Mouse (Mus musculus) cerebellum, adult 2 months (tissue): ENCODE measurements around the gene Creg2. TPM values are rescaled to one million over a fixed set of nuclear protein-coding genes. Genes with fewer than 3 reads are reported as not detected.

Source experiments
- DNase-seq, 2 experiments: peaks; one replicate each; pipeline ENCODE4 v3.0.0; 2021
- H3K27ac ChIP-seq: fragments of 200-500 bp; 2 replicates; pipeline ENCODE4 v1.5.1; 2012; ENCODE audit warnings: low read length, control low read depth, inconsistent platforms; ENCODE audit not compliant: insufficient read depth
- H3K27me3 ChIP-seq: fragments of 200-500 bp; 2 replicates; pipeline ENCODE4 v1.6.1; 2012; ENCODE audit warnings: inconsistent platforms, mild to moderate bottlenecking, low read length, moderate library complexity; ENCODE audit not compliant: control insufficient read depth, insufficient read depth
- H3K4me1 ChIP-seq: fragments of 200-500 bp; 2 replicates; pipeline ENCODE4 v1.6.1; 2011; ENCODE audit warnings: low read length; ENCODE audit not compliant: control insufficient read depth, insufficient read depth
- H3K4me3 ChIP-seq: fragments of 200-500 bp; replicated peaks from 2 replicates; pipeline ENCODE3; 2011; ENCODE audit warnings: mild to moderate bottlenecking, low read depth, low read length, control low read depth; ENCODE audit not compliant: insufficient read depth
- CTCF ChIP-seq: fragments of 200-500 bp; IDR thresholded peaks from 2 replicates; pipeline ENCODE4 v1.5.1; 2011; ENCODE audit warnings: low read depth, mild to moderate bottlenecking, control low read depth, low read length, moderate library complexity, borderline replicate concordance; ENCODE audit not compliant: insufficient read depth
- POLR2A ChIP-seq: fragments of 200-500 bp; IDR thresholded peaks from 2 replicates; pipeline ENCODE4 v1.6.1; 2011; ENCODE audit warnings: low read length, control low read depth, borderline replicate concordance; ENCODE audit not compliant: insufficient read depth
- WGBS: fragments of 180-500 bp; shearing (Covaris S2); methylation state at CpG from one replicate; pipeline ENCODE4 v1.1.7; 2018; 5-methylcytosine and 5-hydroxymethylcytosine counted together
- polyA plus RNA-seq: library from polyadenylated mRNA; depleted of rRNA; stranded (reverse); fragments of >200 nt; gene quantifications from 2 replicates; pipeline ENCODE4 v1.2.3, GENCODE M21; 2012; rRNA removed

Gene Creg2
- polyA plus RNA-seq: 6.0 and 8.2 TPM in 2 replicates

- WGBS: 33% methylated on average over 9 of the region's 9 CpGs
- H3K4me1 ChIP-seq: no peaks in the 10 kb centered on the region; the same call in 1 of the 2 replicates
- DNase-seq: no peak
These were observed at the start of gene Creg2 for GRCm38 (mm10) chr1:39651241-39651548. Gene Creg2 (minus strand): TSS chr1:39651474.

DNA sequence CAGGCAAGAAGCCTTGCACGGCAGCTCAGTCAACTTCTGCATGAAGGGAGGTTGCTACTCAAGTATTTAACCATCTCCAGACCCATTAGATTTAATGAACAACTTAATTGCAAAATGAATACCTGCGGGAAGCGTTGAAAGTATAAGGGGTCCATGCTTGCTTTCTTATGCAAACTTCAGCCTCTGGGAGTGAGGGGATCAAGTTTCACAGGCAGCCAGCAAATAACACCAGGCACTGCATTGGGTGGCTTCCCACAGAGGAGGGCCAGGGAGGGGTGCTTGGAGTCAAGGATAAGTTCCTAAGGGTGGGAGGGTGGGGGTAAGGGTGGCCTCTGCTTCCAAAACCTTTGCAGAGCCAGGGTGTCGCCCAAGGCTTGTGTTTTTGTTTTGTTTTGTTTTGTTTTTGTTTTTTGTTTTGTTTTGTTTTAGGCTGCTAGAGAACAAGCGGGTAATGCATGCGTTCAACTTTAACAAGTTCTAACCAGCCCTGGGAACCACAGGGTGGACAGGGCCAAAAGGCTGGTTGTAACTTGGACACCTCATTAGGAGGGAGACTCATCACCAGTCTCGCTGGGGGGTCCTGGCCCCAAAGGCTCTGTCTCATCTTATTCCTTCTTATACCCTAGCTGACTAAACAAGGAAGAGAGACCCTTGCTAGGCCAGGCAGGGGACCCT is 49.5 kb upstream of the Creg2 start:
- no peak for DNase-seq
- WGBS: 64% methylated on average over 7 of the region's 7 CpGs
- peaks cover 7% of the 10 kb centered on the region; the same call in 1 of the 2 replicates for H3K4me1 ChIP-seq
- H3K27ac ChIP-seq: no peak overlapping the region
- no peaks in the 10 kb centered on the region for H3K27me3 ChIP-seq
- H3K4me3 ChIP-seq: no peak overlapping the region
- no peak for TF ChIP-seq CTCF
- no peak for TF ChIP-seq POLR2A

More at GRCm38 (mm10) chr1:39651241-39651548, at the start of gene Creg2:
- no peaks in the 10 kb centered on the region for H3K27me3 ChIP-seq
- H3K4me3 ChIP-seq: peak within 1 kb of the TSS; percentile 69
- TF ChIP-seq POLR2A: no peak
- TF ChIP-seq CTCF: no peak
- no peak within 1 kb of the TSS for H3K27ac ChIP-seq

DNA sequence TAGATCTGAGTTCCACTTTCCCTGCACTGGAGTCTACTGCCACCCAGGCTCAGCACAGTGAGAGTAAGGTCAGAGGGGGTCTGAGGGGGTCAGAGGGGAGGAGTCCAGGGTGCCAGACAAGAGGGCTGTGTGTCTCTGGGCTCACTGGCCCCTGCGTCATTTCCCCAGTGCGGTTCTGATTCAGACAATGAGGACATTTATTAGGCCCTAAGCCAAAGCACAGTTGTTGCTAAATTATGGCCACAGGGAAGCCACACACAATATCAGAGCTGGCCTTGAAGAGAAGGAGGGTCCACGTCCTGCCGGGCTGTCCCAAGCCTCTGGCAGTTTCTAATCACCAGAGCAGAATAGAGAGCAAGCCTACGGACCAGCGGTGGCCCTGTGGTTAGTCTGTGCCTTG is 47.2 kb upstream of the Creg2 start:
- WGBS: 53% methylated on average over 6 of the region's 6 CpGs

GRCm38 (mm10) chr1:39695198-39695597 is 43.9 kb upstream of the Creg2 start:
- H3K4me1 ChIP-seq: peaks cover 3% of the 10 kb centered on the region; the same call in 1 of the 2 replicates
- 59% methylated on average over 4 of the region's 4 CpGs for WGBS
- no peak overlapping the region for H3K27ac ChIP-seq
- no peak for DNase-seq
- TF ChIP-seq POLR2A: no peak
- H3K4me3 ChIP-seq: no peak overlapping the region
- no peaks in the 10 kb centered on the region for H3K27me3 ChIP-seq

More for the DNA sequence above, 47.2 kb upstream of the Creg2 start:
- DNase-seq: no peak
- Histone ChIP-seq H3K4me3 (no peak overlapping the region), H3K4me1 (peaks cover 7% of the 10 kb centered on the region; the same call in 1 of the 2 replicates), H3K27me3 (no peaks in the 10 kb centered on the region), H3K27ac (no peak overlapping the region)
- TF ChIP-seq CTCF: no peak
- TF ChIP-seq POLR2A: no peak

GRCm38 (mm10) chr1:39694756-39695155 is 43.5 kb upstream of the Creg2 start:
- TF ChIP-seq CTCF (no peak), POLR2A (no peak)
- 40% methylated on average over 7 of the region's 7 CpGs for WGBS
- DNase-seq: no peak
- no peak overlapping the region for H3K4me3 ChIP-seq
- H3K27ac ChIP-seq: no peak overlapping the region
- peaks cover 3% of the 10 kb centered on the region; the same call in 1 of the 2 replicates for H3K4me1 ChIP-seq
- no peaks in the 10 kb centered on the region for H3K27me3 ChIP-seq

GRCm38 (mm10) chr1:39691974-39692373 is 40.7 kb upstream of the Creg2 start:
- TF ChIP-seq POLR2A (no peak), CTCF (no peak)

DNA sequence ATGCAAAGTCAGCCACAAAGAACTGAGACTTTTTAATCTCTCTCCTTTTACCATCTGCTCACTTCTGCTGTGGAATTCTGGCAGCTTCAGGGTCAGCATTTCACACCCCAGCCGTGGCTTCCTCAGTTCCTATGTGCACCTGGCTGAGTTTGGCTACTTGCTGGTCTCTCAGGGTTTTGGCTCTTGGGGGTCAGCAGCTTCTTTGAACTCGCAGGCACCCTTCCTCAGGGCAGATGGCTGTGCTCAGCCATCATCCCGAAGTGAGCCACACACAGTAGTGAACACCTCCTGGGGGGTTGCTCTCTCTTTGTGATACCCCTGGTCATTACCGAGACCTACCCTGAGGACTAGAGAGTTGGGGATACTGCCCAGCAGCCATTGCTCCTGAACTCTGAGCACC is 39.8 kb upstream of the Creg2 start:
- no peak overlapping the region for H3K4me3 ChIP-seq
- TF ChIP-seq POLR2A (no peak), CTCF (no peak)
- H3K27me3 ChIP-seq: no peaks in the 10 kb centered on the region
- WGBS: 30% methylated on average over 4 of the region's 4 CpGs
- H3K4me1 ChIP-seq: no peaks in the 10 kb centered on the region
- no peak for DNase-seq
- no peak overlapping the region for H3K27ac ChIP-seq

More at GRCm38 (mm10) chr1:39691974-39692373, 40.7 kb upstream of the Creg2 start:
- Histone ChIP-seq H3K4me1 (no peaks in the 10 kb centered on the region), H3K27ac (no peak overlapping the region), H3K4me3 (no peak overlapping the region), H3K27me3 (no peaks in the 10 kb centered on the region)
- WGBS: 92% methylated on average over 3 of the region's 3 CpGs
- DNase-seq: no peak

DNA sequence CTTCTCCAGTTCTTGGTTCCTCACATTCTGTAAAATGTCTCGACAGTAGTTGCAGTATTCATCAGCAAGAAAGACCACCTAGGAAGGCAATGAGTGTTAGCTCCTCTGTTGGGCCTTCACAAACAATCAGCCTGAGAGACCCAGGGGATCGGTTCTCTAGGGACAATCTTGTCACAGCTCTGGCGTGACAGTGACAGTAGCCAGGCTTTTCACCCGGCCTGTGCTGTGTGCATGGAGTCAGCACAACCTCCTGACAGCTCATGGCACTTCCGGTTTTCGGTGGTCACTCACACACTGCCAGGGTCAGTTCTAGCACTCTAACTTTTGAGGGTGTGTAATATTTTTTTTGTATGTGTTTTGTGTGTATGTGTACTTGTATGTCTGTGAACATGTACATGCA is 37.3 kb upstream of the Creg2 start:
- H3K4me1 ChIP-seq: no peaks in the 10 kb centered on the region
- no peak for DNase-seq
- H3K27ac ChIP-seq: no peak overlapping the region
- TF ChIP-seq POLR2A: no peak
- no peak for TF ChIP-seq CTCF
- no peak overlapping the region for H3K4me3 ChIP-seq
- no peaks in the 10 kb centered on the region for H3K27me3 ChIP-seq
- 83% methylated on average over 6 of the region's 6 CpGs for WGBS
